Mouse (Mus musculus) neural tube, embryonic 13.5 days (tissue): ENCODE data around the gene Copz2. TPM values are rescaled to one million over a fixed set of nuclear protein-coding genes. Genes with fewer than 3 reads are reported as not detected.

Source experiments
- ATAC-seq: fragments of 200-750 bp; cut with Nextera tagmentation; 2 replicates; pipeline ENCODE4 v1.8.0; 2017; ENCODE audit warnings: low read depth, mild to moderate bottlenecking, moderate TSS enrichment, moderate library complexity
- H3K27ac ChIP-seq: fragments of 300-500 bp; sonication (generic); replicated peaks from 2 replicates; pipeline ENCODE4 v1.5.1; 2015; ENCODE audit warnings: moderate library complexity, mild to moderate bottlenecking, inconsistent platforms
- H3K27me3 ChIP-seq: fragments of 300-500 bp; sonication (generic); 2 replicates; pipeline ENCODE4 v1.6.1; 2015; ENCODE audit warnings: mild to moderate bottlenecking, inconsistent platforms
- H3K36me3 ChIP-seq: fragments of 300-500 bp; sonication (generic); 2 replicates; pipeline ENCODE4 v1.6.1; 2015; ENCODE audit warnings: mild to moderate bottlenecking, inconsistent platforms
- H3K4me1 ChIP-seq: fragments of 300-500 bp; sonication (generic); replicated peaks from 2 replicates; pipeline ENCODE4 v1.6.1; 2015; ENCODE audit warnings: inconsistent platforms
- H3K4me2 ChIP-seq: fragments of 300-500 bp; sonication (generic); 2 replicates; pipeline ENCODE4 v1.6.1; 2015; ENCODE audit warnings: inconsistent platforms, mild to moderate bottlenecking, moderate library complexity
- H3K4me3 ChIP-seq: fragments of 300-500 bp; sonication (generic); 2 replicates; pipeline ENCODE4 v1.5.1; 2015; ENCODE audit warnings: mild to moderate bottlenecking, inconsistent platforms
- H3K9ac ChIP-seq: fragments of 300-500 bp; sonication (generic); 2 replicates; pipeline ENCODE4 v1.6.1; 2015; ENCODE audit warnings: moderate library complexity, mild to moderate bottlenecking, inconsistent platforms
- H3K9me3 ChIP-seq: fragments of 300-500 bp; sonication (generic); 2 replicates; pipeline ENCODE4 v1.6.1; 2016; ENCODE audit warnings: inconsistent platforms
- WGBS: fragments of 180-500 bp; shearing (Covaris S2); methylation state at CpG from one replicate; pipeline ENCODE4 v1.1.7; 2015; 5-methylcytosine and 5-hydroxymethylcytosine counted together
- polyA plus RNA-seq: library from polyadenylated mRNA; unstranded; fragments of >200 nt; fragmentation: Nextera tagmentation; extraction: Ambion mirVana; gene quantifications from 2 replicates; pipeline ENCODE4 v1.2.1, GENCODE M21; 2015

Copz2 gene
- polyA plus RNA-seq, 1 experiment from 2014 or later: 36.6 TPM

GRCm38 (mm10) chr11:96821956-96822355 is 27.7 kb upstream of the Copz2 start:
- H3K4me1 ChIP-seq: peaks cover 44% of the 10 kb centered on the region
- WGBS: 93% methylated on average over 10 of the region's 10 CpGs
- H3K36me3 ChIP-seq: peaks cover 62% of the 10 kb centered on the region
- H3K9me3 ChIP-seq: no peaks in the 10 kb centered on the region
- ATAC-seq: no peak
- no peak overlapping the region for H3K4me2 ChIP-seq
- no peak overlapping the region for H3K27ac ChIP-seq
- H3K9ac ChIP-seq: no peak overlapping the region
- H3K27me3 ChIP-seq: no peaks in the 10 kb centered on the region
- H3K4me3 ChIP-seq: no peak overlapping the region

- Histone ChIP-seq H3K4me2 (peak overlapping the region; percentile 97), H3K27me3 (no peaks in the 10 kb centered on the region), H3K9ac (peak overlapping the region; percentile 76), H3K36me3 (peaks cover 61% of the 10 kb centered on the region), H3K27ac (peak overlapping the region; percentile 92), H3K9me3 (no peaks in the 10 kb centered on the region), H3K4me3 (peak overlapping the region; percentile 57), H3K4me1 (peaks cover 54% of the 10 kb centered on the region)
- no peak for ATAC-seq
- WGBS: 36% methylated on average over 4 of the region's 4 CpGs
These were observed 26.8 kb upstream of the Copz2 start for GRCm38 (mm10) chr11:96822675-96823470.

DNA sequence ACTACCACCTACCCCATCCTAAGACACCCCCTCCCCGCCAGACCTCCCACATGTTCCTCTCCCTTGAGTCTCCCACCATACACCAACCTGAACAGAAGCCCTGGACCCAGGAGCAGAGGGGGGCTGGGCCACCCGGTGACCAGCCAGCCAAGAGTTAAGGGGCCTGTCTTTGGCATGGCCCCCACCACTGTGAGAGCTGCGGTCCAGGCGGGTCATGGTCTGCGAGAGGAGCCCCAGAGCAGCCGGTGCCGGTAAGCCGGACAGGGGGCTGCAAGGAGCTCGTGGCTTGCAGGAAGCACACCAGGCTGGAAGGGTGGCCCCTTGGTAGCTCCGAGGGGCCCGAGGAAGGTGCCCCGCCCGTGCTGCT is 26.2 kb upstream of the Copz2 start:
- Histone ChIP-seq H3K36me3 (peaks cover 56% of the 10 kb centered on the region), H3K9ac (peak overlapping the region; percentile 76), H3K4me2 (peak overlapping the region; percentile 97), H3K4me1 (peaks cover 59% of the 10 kb centered on the region), H3K4me3 (peak overlapping the region; percentile 57), H3K9me3 (no peaks in the 10 kb centered on the region), H3K27me3 (no peaks in the 10 kb centered on the region), H3K27ac (peak overlapping the region; percentile 92)
- peak; percentile 54 for ATAC-seq
- WGBS: 11% methylated on average over 13 of the region's 13 CpGs

DNA sequence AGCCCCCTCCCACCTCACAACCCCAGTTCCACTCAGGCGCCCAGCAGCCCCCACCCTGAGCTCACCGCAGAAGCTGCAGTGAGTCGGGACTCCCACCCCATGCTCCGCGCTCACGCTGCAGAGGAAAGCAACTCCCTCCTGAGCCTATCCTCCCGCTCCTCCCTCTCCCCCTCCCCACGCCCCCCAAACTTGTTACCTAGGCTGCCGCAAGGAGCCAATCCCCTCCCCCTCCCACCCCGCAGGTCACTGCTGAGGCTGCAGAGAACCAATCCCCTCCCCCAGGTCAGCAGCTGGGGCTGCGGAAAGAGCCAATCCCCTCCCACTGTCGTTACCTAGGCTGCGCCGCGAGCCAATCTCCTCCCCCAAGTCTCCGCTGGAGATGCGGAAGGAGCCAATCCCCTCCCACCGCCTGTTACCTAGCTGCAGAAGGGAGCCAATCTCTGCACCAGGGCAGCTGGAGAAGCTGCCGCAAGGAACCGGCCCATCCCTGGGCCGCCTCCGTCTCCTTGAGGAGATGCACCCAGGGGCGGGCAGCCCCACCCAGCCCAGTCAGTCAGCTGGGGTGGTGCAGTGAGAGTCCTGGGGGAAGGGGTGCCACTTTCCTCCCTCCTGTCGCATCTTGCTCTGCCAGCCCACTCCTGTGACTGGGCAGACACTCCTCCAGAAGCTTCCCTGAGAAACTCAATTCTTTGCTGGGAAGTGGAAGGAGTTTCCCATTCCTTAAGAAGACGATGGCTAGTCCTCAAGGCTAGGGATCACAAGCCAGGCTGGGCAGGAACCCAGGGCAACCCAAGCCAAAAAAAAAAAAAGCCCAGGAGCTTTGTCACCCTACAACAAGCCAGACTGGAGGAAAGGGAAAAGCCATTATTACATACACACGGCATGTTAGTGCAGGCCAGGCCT is 25.5 kb upstream of the Copz2 start:
- peaks cover 65% of the 10 kb centered on the region for H3K4me1 ChIP-seq
- H3K27ac ChIP-seq: peak overlapping the region; percentile 92
- no peaks in the 10 kb centered on the region for H3K9me3 ChIP-seq
- H3K27me3 ChIP-seq: no peaks in the 10 kb centered on the region
- H3K4me3 ChIP-seq: peak overlapping the region; percentile 57
- H3K36me3 ChIP-seq: peaks cover 49% of the 10 kb centered on the region
- peak overlapping the region; percentile 76 for H3K9ac ChIP-seq
- peak; percentile 91 for ATAC-seq
- under 1% methylated on average over 20 of the region's 26 CpGs for WGBS
- peak overlapping the region; percentile 97 for H3K4me2 ChIP-seq

DNA sequence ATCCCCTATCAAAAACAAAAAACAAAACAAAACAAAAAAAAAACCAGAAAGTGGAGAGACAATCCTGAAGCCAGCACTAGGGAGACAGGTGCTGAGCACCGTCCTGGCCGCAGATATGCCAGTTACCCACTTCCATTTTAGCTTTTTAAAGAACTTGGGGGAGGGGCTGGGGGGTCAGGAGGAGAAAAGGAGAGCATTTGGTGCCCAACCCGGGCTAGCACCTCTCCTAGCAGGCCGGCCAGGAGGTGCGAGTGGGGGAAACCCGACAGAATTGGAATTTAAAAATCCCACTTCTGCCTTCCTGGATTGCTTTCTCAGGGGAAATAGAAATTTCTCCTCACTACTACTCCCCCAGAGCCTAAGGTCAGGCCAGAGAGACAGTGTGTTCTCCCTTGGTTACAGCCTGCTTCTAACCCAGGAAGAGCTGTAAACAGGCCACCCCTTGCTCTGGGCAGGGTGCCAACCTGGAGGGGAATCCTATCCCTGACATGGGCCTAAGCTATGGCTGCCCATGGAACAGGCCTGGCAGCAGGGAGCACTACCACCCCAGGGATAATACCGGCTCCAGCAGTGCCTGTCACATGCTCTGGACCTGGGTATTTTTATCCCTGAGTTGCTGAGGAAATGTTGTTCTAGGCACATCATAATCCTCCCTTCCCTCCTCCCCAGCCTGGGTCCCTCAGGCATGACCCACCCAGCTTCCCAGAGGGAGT is 24.7 kb upstream of the Copz2 start:
- H3K4me1 ChIP-seq: peaks cover 66% of the 10 kb centered on the region
- peak overlapping the region; percentile 97 for H3K4me2 ChIP-seq
- peak overlapping the region; percentile 92 for H3K27ac ChIP-seq
- H3K9me3 ChIP-seq: no peaks in the 10 kb centered on the region
- H3K9ac ChIP-seq: peak overlapping the region; percentile 76
- 42% methylated on average over 7 of the region's 7 CpGs for WGBS
- ATAC-seq: no peak
- H3K36me3 ChIP-seq: peaks cover 41% of the 10 kb centered on the region
- no peaks in the 10 kb centered on the region for H3K27me3 ChIP-seq
- peak overlapping the region; percentile 57 for H3K4me3 ChIP-seq

GRCm38 (mm10) chr11:96826481-96826880 is 23.2 kb upstream of the Copz2 start:
- Histone ChIP-seq H3K9ac (peak overlapping the region; percentile 76), H3K4me1 (peaks cover 71% of the 10 kb centered on the region), H3K27ac (peak overlapping the region; percentile 92; the same call in 1 of the 2 replicates), H3K4me2 (peak overlapping the region; percentile 97), H3K36me3 (peaks cover 25% of the 10 kb centered on the region), H3K4me3 (peak overlapping the region; percentile 10; the same call in 1 of the 2 replicates), H3K9me3 (no peaks in the 10 kb centered on the region), H3K27me3 (no peaks in the 10 kb centered on the region)
- 73% methylated on average over 2 of the region's 2 CpGs for WGBS
- ATAC-seq: no peak

DNA sequence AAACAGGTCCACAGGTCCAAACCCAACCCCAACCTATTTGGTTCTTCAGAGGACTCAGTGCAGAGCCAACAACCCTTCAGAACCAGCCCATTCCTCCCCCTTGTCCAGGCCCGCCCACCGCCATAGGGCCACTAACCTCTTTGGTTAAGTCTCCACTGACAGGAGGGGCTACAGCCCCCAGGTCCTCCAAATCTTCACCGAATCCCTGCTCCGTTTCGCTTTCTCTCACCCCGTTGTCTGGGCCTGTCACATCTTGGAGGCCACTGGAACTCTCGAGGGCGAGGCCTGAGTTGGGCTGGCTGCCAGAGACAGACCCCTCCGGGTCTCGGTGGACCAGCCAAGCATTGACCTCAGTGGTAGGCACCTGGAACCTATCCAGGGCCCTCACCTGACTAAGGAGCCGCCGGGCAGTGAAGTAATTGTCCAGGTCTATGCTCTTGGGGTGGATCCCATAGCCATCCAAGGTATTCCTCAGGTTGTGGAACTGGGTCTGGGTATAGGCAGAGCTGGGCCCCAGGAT is 22.5 kb upstream of the Copz2 start:
- WGBS: 83% methylated on average over 12 of the region's 12 CpGs
- no peaks in the 10 kb centered on the region for H3K27me3 ChIP-seq
- no peak for ATAC-seq
- no peak overlapping the region for H3K4me3 ChIP-seq
- peak overlapping the region; percentile 76 for H3K9ac ChIP-seq
- no peak overlapping the region for H3K27ac ChIP-seq
- peaks cover 19% of the 10 kb centered on the region for H3K36me3 ChIP-seq
- no peaks in the 10 kb centered on the region for H3K9me3 ChIP-seq
- peaks cover 71% of the 10 kb centered on the region for H3K4me1 ChIP-seq
- H3K4me2 ChIP-seq: peak overlapping the region; percentile 97

GRCm38 (mm10) chr11:96827917-96828316 is 21.8 kb upstream of the Copz2 start:
- no peak for ATAC-seq
- H3K27me3 ChIP-seq: no peaks in the 10 kb centered on the region
- WGBS: 75% methylated on average over 9 of the region's 9 CpGs
- H3K9me3 ChIP-seq: no peaks in the 10 kb centered on the region
- H3K4me3 ChIP-seq: peak overlapping the region; percentile 90; the same call in 1 of the 2 replicates
- H3K36me3 ChIP-seq: peaks cover 18% of the 10 kb centered on the region
- H3K4me2 ChIP-seq: peak overlapping the region; percentile 97
- H3K9ac ChIP-seq: peak overlapping the region; percentile 3; the same call in 1 of the 2 replicates
- H3K27ac ChIP-seq: 0 out of 2 replicates have a peak overlapping the region, but pooled peaks have one; percentile 3
- H3K4me1 ChIP-seq: peaks cover 64% of the 10 kb centered on the region

DNA sequence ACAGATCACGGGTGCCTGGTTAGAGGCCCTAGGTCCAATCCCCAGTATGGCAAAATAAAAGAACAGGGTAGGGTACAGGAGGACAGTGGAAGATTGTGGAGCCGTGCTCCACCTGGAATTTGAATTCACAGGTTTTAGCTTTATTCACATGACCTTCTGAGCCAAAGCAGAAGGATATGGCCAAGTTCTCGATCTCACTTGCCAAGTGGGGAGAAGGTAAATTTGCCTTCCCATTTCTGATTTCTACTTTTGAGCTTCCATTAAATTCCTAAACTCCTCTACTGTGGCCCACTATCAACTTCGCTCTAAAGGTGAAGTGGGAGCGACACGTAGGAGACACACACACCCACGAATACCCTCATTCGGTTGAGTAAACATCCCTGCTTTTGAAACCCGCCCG is 20.8 kb upstream of the Copz2 start:
- ATAC-seq: no peak
- H3K4me2 ChIP-seq: peak overlapping the region; percentile 97
- H3K9ac ChIP-seq: peak overlapping the region; percentile 92
- 19% methylated on average over 10 of the region's 10 CpGs for WGBS
- peaks cover 55% of the 10 kb centered on the region for H3K4me1 ChIP-seq
- H3K4me3 ChIP-seq: peak overlapping the region; percentile 90
- peak overlapping the region; percentile 95 for H3K27ac ChIP-seq
- H3K36me3 ChIP-seq: peaks cover 18% of the 10 kb centered on the region
- no peaks in the 10 kb centered on the region for H3K27me3 ChIP-seq
- no peaks in the 10 kb centered on the region for H3K9me3 ChIP-seq

DNA sequence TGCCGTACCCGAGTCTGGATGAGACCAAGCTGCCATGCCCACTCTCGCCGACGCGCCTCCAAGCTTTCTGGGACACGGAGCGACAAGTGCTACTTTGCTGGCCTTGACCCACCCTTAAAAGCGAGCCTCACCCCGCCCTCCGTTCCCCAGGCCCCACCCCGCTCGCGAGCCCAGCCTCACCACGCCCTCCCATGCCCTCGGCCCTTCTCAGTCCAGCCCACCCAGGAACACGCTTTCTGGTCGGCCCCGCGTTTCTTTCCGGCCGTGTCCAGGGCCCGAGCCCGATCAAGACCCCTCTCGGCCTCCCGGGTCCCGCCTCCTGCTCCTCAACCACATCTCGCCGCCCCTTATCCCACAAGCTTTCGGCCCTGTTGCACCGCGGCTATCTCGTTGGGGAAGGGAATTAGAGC is 20.3 kb upstream of the Copz2 start:
- H3K9ac ChIP-seq: peak overlapping the region; percentile 92

DNA sequence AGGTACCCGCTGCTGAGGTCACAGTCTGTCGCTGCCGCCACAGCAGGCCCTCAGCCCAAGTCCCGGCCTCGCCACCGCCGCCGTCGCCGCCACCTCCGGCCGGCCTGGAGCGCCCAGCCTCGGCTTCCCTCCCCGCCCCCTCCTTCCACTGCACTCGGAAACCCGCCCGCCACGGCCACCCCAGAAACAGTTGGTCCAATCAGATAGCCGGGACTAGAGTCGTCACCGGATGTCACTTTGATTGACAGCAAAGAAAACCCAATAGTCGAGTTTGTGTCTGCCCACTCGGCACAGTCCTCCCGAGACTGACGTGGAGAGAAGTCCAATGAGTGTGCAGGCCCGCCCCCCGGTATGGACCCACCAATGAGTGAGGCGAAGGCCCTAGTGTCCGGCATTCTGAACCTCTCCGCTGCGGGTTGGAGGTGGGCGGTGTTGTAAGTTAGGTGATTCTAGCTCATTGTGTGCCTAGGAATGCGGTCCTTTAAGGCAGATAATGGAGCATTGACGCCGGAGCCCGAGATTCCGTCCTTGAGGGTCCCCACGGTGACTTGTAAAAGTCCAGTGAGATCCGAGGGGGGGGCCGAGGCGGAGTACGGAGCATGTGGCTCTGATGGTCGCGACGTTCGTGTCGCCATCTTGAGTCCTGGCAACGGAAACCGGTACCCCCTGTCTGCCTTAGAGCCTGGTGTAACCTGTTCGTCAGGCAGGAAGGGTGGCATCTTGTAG is 19.7 kb upstream of the Copz2 start, which contains the start of gene Nfe2l1:
Gene Nfe2l1 (minus strand): TSS at position 156 of the 726 bp plus-strand sequence.
- Histone ChIP-seq H3K27ac (peak within 1 kb of the TSS; percentile 95), H3K9me3 (no peaks in the 10 kb centered on the region), H3K36me3 (peaks cover 18% of the 10 kb centered on the region), H3K4me1 (peaks cover 46% of the 10 kb centered on the region), H3K4me2 (peak within 1 kb of the TSS; percentile 97), H3K4me3 (peak within 1 kb of the TSS; percentile 90), H3K27me3 (no peaks in the 10 kb centered on the region), H3K9ac (peak within 1 kb of the TSS; percentile 92)
- WGBS: 0% methylated on average over 51 of the region's 51 CpGs
- peak; percentile 99 for ATAC-seq

More for the DNA sequence above, 20.3 kb upstream of the Copz2 start:
- Histone ChIP-seq H3K36me3 (peaks cover 18% of the 10 kb centered on the region), H3K9me3 (no peaks in the 10 kb centered on the region), H3K27ac (peak overlapping the region; percentile 95), H3K4me1 (peaks cover 52% of the 10 kb centered on the region), H3K4me2 (peak overlapping the region; percentile 97), H3K4me3 (peak overlapping the region; percentile 90), H3K27me3 (no peaks in the 10 kb centered on the region)
- ATAC-seq: peak; percentile 37
- under 1% methylated on average over 33 of the region's 33 CpGs for WGBS
